17 mouse cellular contexts compared by ENCODE assay signal in the genomic region with DNA sequence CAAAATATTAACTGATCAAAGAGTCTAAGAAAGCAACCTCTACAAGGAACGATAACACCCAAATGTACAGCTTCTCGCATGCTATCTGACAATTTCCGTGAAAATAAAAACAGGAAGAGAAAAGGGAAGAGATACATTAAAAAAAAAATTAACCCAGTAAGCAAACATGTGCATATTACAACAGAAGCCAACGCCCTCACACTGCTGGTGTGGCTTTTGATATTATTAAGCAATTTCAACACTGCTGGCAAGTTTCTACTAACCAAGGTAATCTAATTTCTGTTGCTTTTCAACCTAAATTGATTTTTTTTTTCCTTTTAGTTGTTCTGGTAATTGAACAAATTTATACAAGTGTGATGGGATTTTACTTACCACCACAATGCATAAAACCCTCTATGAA. TPM values are rescaled to one million over a fixed set of nuclear protein-coding genes. Genes with fewer than 3 reads are reported as not detected.
DNase-seq lines count a peak whose midpoint lies in the region; ATAC-seq lines count a peak whose summit lies in the region.
"Had no signal": no experiment of that assay in that cellular context is flagged by ENCODE, and none has a peak within 500 bp of the region (broad histone marks: within the 10 kb centered on the region; RNA-seq: fewer than 3 reads in every experiment).

No protein-coding gene starts in this region.

- H3K4me2 ChIP-seq in heart, embryonic 14.5 days (ENCODE audit: low read length): peak overlapping the region; percentile 16
- H3K4me2 ChIP-seq in limb, embryonic 12.5 days: 0 out of 2 replicates have a peak overlapping the region, but pooled peaks have one; percentile 15
- H3K4me2 ChIP-seq: lung, embryonic 15.5 days had no signal

- H3K4me1 ChIP-seq in heart, embryonic 14.5 days (ENCODE audit: control insufficient read depth in 2 of 2, insufficient read depth in 2 of 2, low read length in 2 of 2): peaks cover 15 to 65% of the 10 kb centered on the region in 2 experiments
- peaks cover 54% of the 10 kb centered on the region for H3K4me1 ChIP-seq in limb, embryonic 12.5 days (replicated peaks)
- H3K4me1 ChIP-seq in limb, embryonic 10.5 days: peaks cover 64% of the 10 kb centered on the region
- H3K4me1 ChIP-seq in brown adipose tissue, adult 24 weeks (ENCODE audit: control insufficient read depth, insufficient read depth, insufficient read length, low read length): peaks cover 15% of the 10 kb centered on the region; the same call in 1 of the 2 replicates

- H3K9me3 ChIP-seq in heart, embryonic 14.5 days (ENCODE audit: control insufficient read depth, low read length): no peaks in the 10 kb centered on the region
- H3K9me3 ChIP-seq in limb, embryonic 12.5 days: no peaks in the 10 kb centered on the region
- no peaks in the 10 kb centered on the region for H3K9me3 ChIP-seq in limb, embryonic 10.5 days (replicated peaks)
- H3K9me3 ChIP-seq: lung, embryonic 15.5 days; midbrain, embryonic 12.5 days had no signal

- no peak for ATAC-seq in heart, embryonic 14.5 days (ENCODE audit: insufficient number of reproducible peaks, insufficient read depth, low FRiP score, low read depth)
- ATAC-seq in limb, embryonic 12.5 days (ENCODE audit: insufficient number of reproducible peaks, insufficient read depth, low FRiP score, low TSS enrichment, low read depth): no peak
- peak; percentile 64 for ATAC-seq in megakaryocyte progenitor cell, adult 5-6 weeks (replicated peaks; ENCODE audit: poor library complexity)
- ATAC-seq: activated CD4-positive, CD25-positive, alpha-beta regulatory T cell, adult 4 months; forebrain, embryonic 16.5 days; inflammation-experienced regulatory T-cells, adult 6 months had no signal

- H3K4me3 ChIP-seq in heart, embryonic 14.5 days (ENCODE audit: control insufficient read depth in 1 of 2, insufficient read depth in 1 of 2, low read depth in 1 of 2, low read length in 2 of 2): no peak overlapping the region
- no peak overlapping the region for H3K4me3 ChIP-seq in limb, embryonic 12.5 days (replicated peaks)
- H3K4me3 ChIP-seq in limb, embryonic 10.5 days: no peak overlapping the region
- H3K4me3 ChIP-seq in brown adipose tissue, adult 24 weeks (ENCODE audit: insufficient read depth, low read depth, low read length): no peak overlapping the region
- H3K4me3 ChIP-seq: lung, embryonic 15.5 days; midbrain, embryonic 12.5 days had no signal

- 0 out of 2 replicates have a peak overlapping the region, but pooled peaks have one; percentile 10 for H3K9ac ChIP-seq in heart, embryonic 14.5 days (ENCODE audit: low read length)
- H3K9ac ChIP-seq in limb, embryonic 12.5 days (replicated peaks): no peak overlapping the region
- H3K9ac ChIP-seq: lung, embryonic 15.5 days; midbrain, embryonic 12.5 days had no signal

- H3K36me3 ChIP-seq in heart, embryonic 14.5 days (ENCODE audit: control insufficient read depth, insufficient read depth, low read length): no peaks in the 10 kb centered on the region
- no peaks in the 10 kb centered on the region for H3K36me3 ChIP-seq in limb, embryonic 12.5 days
- no peaks in the 10 kb centered on the region for H3K36me3 ChIP-seq in limb, embryonic 10.5 days
- H3K36me3 ChIP-seq: lung, embryonic 15.5 days; midbrain, embryonic 12.5 days had no signal

- WGBS in heart, embryonic 14.5 days: 60% methylated on average over 4 of the region's 4 CpGs
- 83% methylated on average over 4 of the region's 4 CpGs for WGBS in limb, embryonic 12.5 days
- WGBS in limb, embryonic 10.5 days: 90% methylated on average over 4 of the region's 4 CpGs

- no peak overlapping the region for H3K27ac ChIP-seq in heart, embryonic 14.5 days (replicated peaks in 1 of 2; ENCODE audit: control insufficient read depth in 1 of 2, insufficient read depth in 1 of 2, low read depth in 2 of 2, low read length in 2 of 2)
- no peak overlapping the region for H3K27ac ChIP-seq in limb, embryonic 12.5 days
- H3K27ac ChIP-seq in limb, embryonic 10.5 days: no peak overlapping the region
- H3K27ac ChIP-seq in brown adipose tissue, adult 24 weeks (replicated peaks; ENCODE audit: low read depth, low read length): peak overlapping the region; percentile 36; the same call in 1 of the 2 replicates
- H3K27ac ChIP-seq: lung, embryonic 15.5 days; midbrain, embryonic 12.5 days had no signal

- no peak for DNase-seq in heart, postnatal 4 days
- no peak for DNase-seq in limb, embryonic 10.5 days (ENCODE audit: low spot score)
- no peak for DNase-seq in cerebellum, postnatal 10 days
- DNase-seq in lung, postnatal 10 days: no peak
- DNase-seq: cerebellum, adult 11 months; left cerebral cortex, postnatal 4 days; retina, postnatal 1 day; thymus, postnatal 14 days had no signal

- no peaks in the 10 kb centered on the region for H3K27me3 ChIP-seq in heart, embryonic 14.5 days (ENCODE audit: control insufficient read depth, insufficient read depth, low read length)
- no peaks in the 10 kb centered on the region for H3K27me3 ChIP-seq in limb, embryonic 12.5 days
- no peaks in the 10 kb centered on the region for H3K27me3 ChIP-seq in limb, embryonic 10.5 days (ENCODE audit: low read depth, poor library complexity, severe bottlenecking)
- H3K27me3 ChIP-seq: lung, embryonic 15.5 days had no signal

RNA-seq across cellular contexts. Expression of gene Adgrl2, which starts 8.0 kb away (rescaled TPM):
- polyA plus RNA-seq in heart, embryonic 14.5 days (2014; fragmentation: Nextera tagmentation; extraction: Ambion mirVana): 47.1 and 49.2 TPM in 2 replicates
- 100 to 1,000 TPM; 126 to 134 TPM for total RNA-seq in heart, postnatal 4 days (2021)
- polyA plus RNA-seq in limb, embryonic 12.5 days (2016; fragmentation: Nextera tagmentation; extraction: Ambion mirVana): 101 and 111 TPM in 2 replicates
- 79.2 and 81.2 TPM in 2 replicates for polyA plus RNA-seq in limb, embryonic 10.5 days (2016; fragmentation: Nextera tagmentation; extraction: Ambion mirVana)
- 5.0 and 5.3 TPM in 2 replicates for polyA plus RNA-seq in brown adipose tissue, adult 24 weeks (2012; ENCODE audit: insufficient read depth, insufficient read length, missing spikeins)
- 9.0 and 15.0 TPM in 2 replicates for total RNA-seq in megakaryocyte progenitor cell, adult 5-6 weeks (2015)
- total RNA-seq in megakaryocyte progenitor cell, adult 5-6 weeks (2017): 4.2 and 7.1 TPM in 2 replicates
